Mouse (Mus musculus) midbrain, embryonic 12.5 days (tissue): ENCODE measurements around the gene Cnih4. TPM values are rescaled to one million over a fixed set of nuclear protein-coding genes. Genes with fewer than 3 reads are reported as not detected.

Experiments
- ATAC-seq: fragments of 200-750 bp; cut with Nextera tagmentation; 2 replicates; pipeline ENCODE4 v1.8.0; 2017; ENCODE audit warnings: low read depth, moderate TSS enrichment, moderate library complexity; ENCODE audit not compliant: low FRiP score
- H3K27ac ChIP-seq: fragments of 300-500 bp; sonication (generic); replicated peaks from 2 replicates; pipeline ENCODE4 v1.5.1; 2016; ENCODE audit warnings: mild to moderate bottlenecking
- H3K27me3 ChIP-seq: fragments of 300-500 bp; sonication (generic); 2 replicates; pipeline ENCODE4 v1.6.1; 2016; ENCODE audit warnings: mild to moderate bottlenecking
- H3K36me3 ChIP-seq: fragments of 300-500 bp; sonication (generic); 2 replicates; pipeline ENCODE4 v1.6.1; 2016
- H3K4me1 ChIP-seq: fragments of 300-500 bp; sonication (generic); 2 replicates; pipeline ENCODE4 v1.6.1; 2016
- H3K4me2 ChIP-seq: fragments of 300-500 bp; sonication (generic); replicated peaks from 2 replicates; pipeline ENCODE4 v1.6.1; 2016; ENCODE audit warnings: mild to moderate bottlenecking, moderate library complexity
- H3K4me3 ChIP-seq: fragments of 300-500 bp; sonication (generic); 2 replicates; pipeline ENCODE4 v1.5.1; 2016; ENCODE audit warnings: mild to moderate bottlenecking
- H3K9ac ChIP-seq: fragments of 300-500 bp; sonication (generic); replicated peaks from 2 replicates; pipeline ENCODE4 v1.6.1; 2016; ENCODE audit warnings: mild to moderate bottlenecking, moderate library complexity
- H3K9me3 ChIP-seq: fragments of 300-500 bp; sonication (generic); 2 replicates; pipeline ENCODE4 v1.6.1; 2016; ENCODE audit warnings: mild to moderate bottlenecking
- WGBS: fragments of 180-500 bp; shearing (Covaris S2); methylation state at CpG from one replicate; pipeline ENCODE4 v1.1.7; 2016; 5-methylcytosine and 5-hydroxymethylcytosine counted together
- polyA plus RNA-seq: library from polyadenylated mRNA; unstranded; fragments of >200 nt; fragmentation: Nextera tagmentation; extraction: Ambion mirVana; gene quantifications from 2 replicates; pipeline ENCODE4 v1.2.1, GENCODE M21; 2016

The Cnih4 gene
- polyA plus RNA-seq, 1 experiment from 2014 or later = 78.7 TPM

GRCm38 (mm10) chr1:181211920-181212633 lies 67.6 kb downstream of the Cnih4 start, which contains the start of gene Wdr26:
Wdr26 (minus strand) TSS chr1:181212001.
- Histone ChIP-seq H3K9ac (peak within 1 kb of the TSS; percentile 99), H3K4me2 (peak within 1 kb of the TSS; percentile 95), H3K27ac (peak within 1 kb of the TSS; percentile 95), H3K27me3 (no peaks in the 10 kb centered on the region), H3K9me3 (no peaks in the 10 kb centered on the region), H3K4me3 (peak within 1 kb of the TSS; percentile 100), H3K4me1 (peaks cover 24% of the 10 kb centered on the region), H3K36me3 (no peaks in the 10 kb centered on the region)
- ATAC-seq = peak; percentile 92
- 2% methylated on average over 50 of the region's 54 CpGs for WGBS

- Histone ChIP-seq H3K9me3 (no peaks in the 10 kb centered on the region), H3K9ac (no peak overlapping the region), H3K27ac (no peak overlapping the region), H3K4me1 (peaks cover 19% of the 10 kb centered on the region), H3K4me3 (no peak overlapping the region), H3K27me3 (no peaks in the 10 kb centered on the region), H3K4me2 (no peak overlapping the region), H3K36me3 (no peaks in the 10 kb centered on the region)
- no peak for ATAC-seq
- 88% methylated on average over 8 of the region's 8 CpGs for WGBS
Measured at GRCm38 (mm10) chr1:181214296-181215035, 70.0 kb downstream of the Cnih4 start.

- Histone ChIP-seq H3K4me1 (peaks cover 9% of the 10 kb centered on the region), H3K9ac (no peak overlapping the region), H3K9me3 (no peaks in the 10 kb centered on the region), H3K36me3 (no peaks in the 10 kb centered on the region), H3K27me3 (no peaks in the 10 kb centered on the region), H3K4me2 (no peak overlapping the region), H3K27ac (no peak overlapping the region), H3K4me3 (no peak overlapping the region)
- 52% methylated on average over 4 of the region's 4 CpGs for WGBS
- no peak for ATAC-seq
Measured at GRCm38 (mm10) chr1:181216315-181216714, 71.8 kb downstream of the Cnih4 start.

Other genes with a start within 250 kb of the Cnih4 start
- gene Pycr2, start 240.4 kb upstream of the Cnih4 start, polyA plus RNA-seq = 94.0 and 98.4 TPM in 2 replicates
- gene Lefty1, start 209.7 kb upstream of the Cnih4 start, polyA plus RNA-seq = 0.56 and 1.6 TPM in 2 replicates
- 2.9 TPM in 2 replicates for gene Tmem63a, start 202.3 kb upstream of the Cnih4 start, polyA plus RNA-seq
- 0.94 and 1.1 TPM in 2 replicates for gene Ephx1, start 123.8 kb upstream of the Cnih4 start, polyA plus RNA-seq
- gene 9130409I23Rik, start 93.5 kb upstream of the Cnih4 start, polyA plus RNA-seq = 0.12 TPM in 1 of 2 replicates, not detected in the other
- 43.3 and 46.9 TPM in 2 replicates for gene Nvl, start 489 bp upstream of the Cnih4 start, polyA plus RNA-seq
- gene Wdr26, start 67.3 kb downstream of the Cnih4 start, polyA plus RNA-seq = 41.6 and 53.4 TPM in 2 replicates
- gene Cnih3, start 207.9 kb downstream of the Cnih4 start, polyA plus RNA-seq = 1.3 and 1.7 TPM in 2 replicates